Mouse (Mus musculus): Measurements from ENCODE around the gene Ube2o. TPM values are rescaled to one million over a fixed set of nuclear protein-coding genes. Genes with fewer than 3 reads are reported as not detected.

Ube2o gene
- polyA plus RNA-seq, 1 experiment from 2014 or later, result 17.2 TPM

DNA sequence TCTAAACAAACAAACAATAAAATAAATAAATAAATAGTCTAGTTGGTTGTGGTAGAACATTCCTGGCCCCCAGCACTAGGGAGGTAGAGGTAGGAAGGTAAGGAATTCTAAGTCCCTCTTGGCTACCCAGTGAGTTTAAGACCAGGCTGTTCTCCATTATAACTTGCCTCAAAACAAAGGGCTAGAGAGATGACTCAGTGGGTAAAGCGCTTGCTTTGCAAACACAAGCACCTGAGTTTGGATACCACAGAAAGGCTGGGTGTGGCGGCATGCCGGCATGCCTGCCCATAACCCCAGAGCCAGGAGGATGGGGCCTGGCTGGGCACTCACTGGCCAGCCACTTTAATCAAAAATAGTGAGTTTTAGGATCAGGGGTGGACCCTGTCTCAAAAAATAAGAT lies 59.2 kb downstream of the Ube2o start:
- WGBS, result 91% methylated on average over 3 of the region's 3 CpGs
- ATAC-seq (replicated peaks; ENCODE audit: insufficient number of reproducible peaks, low FRiP score, low TSS enrichment, low read depth) (no peak), DNase-seq (ENCODE audit: low spot score) (no peak)

DNA sequence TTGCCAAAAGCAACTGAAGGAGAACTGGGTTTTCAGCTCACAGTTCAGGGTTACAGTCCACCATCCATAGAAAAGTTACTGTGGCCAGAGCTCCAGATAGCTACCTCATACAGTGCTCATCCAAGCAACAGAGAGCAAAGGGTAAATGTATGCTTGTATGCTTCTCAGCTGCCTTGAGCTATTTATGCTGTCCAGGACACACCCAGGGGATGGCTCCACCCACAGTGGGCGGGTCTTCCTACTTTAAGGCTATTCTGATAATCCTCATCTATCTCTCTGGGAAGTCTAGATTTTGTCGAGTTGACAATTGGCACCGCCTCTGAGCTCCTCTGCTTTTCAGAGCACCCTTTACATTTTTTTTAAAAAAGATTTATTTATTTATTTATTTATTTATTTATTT lies 60.1 kb downstream of the Ube2o start:
- Histone ChIP-seq H3K4me1 (ENCODE audit: control insufficient read depth, insufficient read depth, low read length) (no peaks in the 10 kb centered on the region; the same call in 1 of the 2 replicates), H3K9ac (replicated peaks; ENCODE audit: low read length) (no peak overlapping the region), H3K27ac (replicated peaks; ENCODE audit: low read depth, low read length) (no peak overlapping the region), H3K27me3 (ENCODE audit: control insufficient read depth, insufficient read depth, low read length) (no peaks in the 10 kb centered on the region), H3K36me3 (replicated peaks; ENCODE audit: control insufficient read depth, insufficient read depth, low read depth, low read length) (no peaks in the 10 kb centered on the region), H3K4me3 (ENCODE audit: low read depth, low read length) (no peak overlapping the region), H3K9me3 (replicated peaks; ENCODE audit: control insufficient read depth, low read length) (no peaks in the 10 kb centered on the region), H3K4me2 (ENCODE audit: low read depth, low read length) (no peak overlapping the region)
- WGBS, result 71% methylated on average over 3 of the region's 3 CpGs
- DNase-seq (ENCODE audit: low spot score) (no peak), ATAC-seq (replicated peaks; ENCODE audit: insufficient number of reproducible peaks, low FRiP score, low TSS enrichment, low read depth) (no peak)

More for the DNA sequence above, 59.2 kb downstream of the Ube2o start:
- Histone ChIP-seq H3K9ac (replicated peaks; ENCODE audit: low read length) (no peak overlapping the region), H3K27me3 (ENCODE audit: control insufficient read depth, insufficient read depth, low read length) (no peaks in the 10 kb centered on the region), H3K4me3 (ENCODE audit: low read depth, low read length) (no peak overlapping the region), H3K4me1 (ENCODE audit: control insufficient read depth, insufficient read depth, low read length) (no peaks in the 10 kb centered on the region; the same call in 1 of the 2 replicates), H3K27ac (replicated peaks; ENCODE audit: low read depth, low read length) (no peak overlapping the region), H3K9me3 (replicated peaks; ENCODE audit: control insufficient read depth, low read length) (no peaks in the 10 kb centered on the region), H3K36me3 (replicated peaks; ENCODE audit: control insufficient read depth, insufficient read depth, low read depth, low read length) (no peaks in the 10 kb centered on the region), H3K4me2 (ENCODE audit: low read depth, low read length) (no peak overlapping the region)

DNA sequence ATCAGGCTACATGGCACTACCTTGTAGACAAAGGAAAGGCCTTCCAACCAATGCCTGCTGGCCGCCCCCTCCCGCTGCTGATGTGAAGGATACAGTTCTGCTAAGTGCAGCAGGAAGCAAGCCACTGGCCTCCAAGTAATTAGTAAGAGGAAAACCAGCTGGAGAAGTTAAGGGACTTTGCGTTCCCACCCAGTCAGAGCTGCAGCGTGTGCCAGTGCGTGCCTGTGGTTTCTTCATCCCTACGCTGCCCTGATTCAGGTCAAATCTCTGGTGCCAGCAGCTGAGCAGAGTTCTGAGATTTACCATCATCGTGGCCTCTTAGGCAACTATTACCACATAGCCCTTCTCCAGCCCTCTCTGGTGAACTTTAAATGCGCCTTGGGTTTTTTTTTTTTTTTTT lies 62.8 kb downstream of the Ube2o start:
- H3K4me3 ChIP-seq (ENCODE audit: low read depth, low read length), result no peak overlapping the region
- H3K4me2 ChIP-seq (ENCODE audit: low read depth, low read length), result no peak overlapping the region
- no peak overlapping the region for H3K9ac ChIP-seq (replicated peaks; ENCODE audit: low read length)
- no peaks in the 10 kb centered on the region for H3K27me3 ChIP-seq (ENCODE audit: control insufficient read depth, insufficient read depth, low read length)
- DNase-seq (ENCODE audit: low spot score) (peak; percentile 53), ATAC-seq (replicated peaks; ENCODE audit: insufficient number of reproducible peaks, low FRiP score, low TSS enrichment, low read depth) (no peak)
- H3K36me3 ChIP-seq (replicated peaks; ENCODE audit: control insufficient read depth, insufficient read depth, low read depth, low read length), result no peaks in the 10 kb centered on the region
- H3K9me3 ChIP-seq (replicated peaks; ENCODE audit: control insufficient read depth, low read length), result no peaks in the 10 kb centered on the region
- WGBS, result 56% methylated on average over 8 of the region's 8 CpGs
- H3K4me1 ChIP-seq (ENCODE audit: control insufficient read depth, insufficient read depth, low read length), result peaks cover 2% of the 10 kb centered on the region; the same call in 1 of the 2 replicates
- H3K27ac ChIP-seq (replicated peaks; ENCODE audit: low read depth, low read length), result no peak overlapping the region

DNA sequence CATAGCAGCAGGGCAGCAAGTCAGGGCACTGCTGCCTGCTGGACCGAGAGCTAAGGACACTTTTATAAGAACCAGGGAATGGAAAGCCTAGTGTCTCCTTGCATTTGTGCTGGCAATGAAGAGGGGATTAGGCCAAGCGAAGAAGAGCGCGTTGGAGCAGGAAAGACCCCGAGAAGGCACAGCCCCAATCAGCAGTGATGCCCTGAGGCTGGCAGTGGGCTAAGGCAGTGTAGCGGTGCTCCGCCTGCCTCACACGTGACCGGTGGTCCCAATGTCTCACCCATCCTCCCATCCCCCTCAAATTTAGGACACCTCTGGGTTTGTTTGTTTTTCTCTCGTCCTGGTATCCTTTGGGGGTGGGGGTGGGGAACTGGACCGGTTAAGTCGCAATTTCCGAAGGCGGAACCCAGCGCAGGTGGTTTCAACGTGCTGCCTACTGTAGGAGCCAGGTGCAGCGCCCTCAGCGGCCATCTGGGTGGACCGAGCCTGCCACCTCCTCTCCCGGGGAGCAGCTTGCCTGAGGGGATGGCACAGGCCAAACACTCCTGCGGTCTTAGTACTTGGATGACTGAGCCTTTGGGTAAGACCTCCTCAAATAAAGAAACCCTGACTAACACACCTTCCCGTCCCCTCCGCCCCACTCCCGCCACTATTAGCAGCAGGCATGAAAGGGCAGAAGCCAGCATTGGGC lies 65.8 kb downstream of the Ube2o start:
- no peak overlapping the region for H3K9ac ChIP-seq (replicated peaks; ENCODE audit: low read length)
- WGBS, result 9% methylated on average over 24 of the region's 24 CpGs
- no peak overlapping the region for H3K27ac ChIP-seq (replicated peaks; ENCODE audit: low read depth, low read length)
- no peak overlapping the region for H3K4me3 ChIP-seq (ENCODE audit: low read depth, low read length)
- H3K9me3 ChIP-seq (replicated peaks; ENCODE audit: control insufficient read depth, low read length), result no peaks in the 10 kb centered on the region
- ATAC-seq (replicated peaks; ENCODE audit: insufficient number of reproducible peaks, low FRiP score, low TSS enrichment, low read depth) (no peak), DNase-seq (ENCODE audit: low spot score) (no peak)
- no peaks in the 10 kb centered on the region for H3K36me3 ChIP-seq (replicated peaks; ENCODE audit: control insufficient read depth, insufficient read depth, low read depth, low read length)
- peak overlapping the region; percentile 11; the same call in 1 of the 2 replicates for H3K4me2 ChIP-seq (ENCODE audit: low read depth, low read length)
- no peaks in the 10 kb centered on the region for H3K27me3 ChIP-seq (ENCODE audit: control insufficient read depth, insufficient read depth, low read length)
- H3K4me1 ChIP-seq (ENCODE audit: control insufficient read depth, insufficient read depth, low read length), result peaks cover 2% of the 10 kb centered on the region; the same call in 1 of the 2 replicates

DNA sequence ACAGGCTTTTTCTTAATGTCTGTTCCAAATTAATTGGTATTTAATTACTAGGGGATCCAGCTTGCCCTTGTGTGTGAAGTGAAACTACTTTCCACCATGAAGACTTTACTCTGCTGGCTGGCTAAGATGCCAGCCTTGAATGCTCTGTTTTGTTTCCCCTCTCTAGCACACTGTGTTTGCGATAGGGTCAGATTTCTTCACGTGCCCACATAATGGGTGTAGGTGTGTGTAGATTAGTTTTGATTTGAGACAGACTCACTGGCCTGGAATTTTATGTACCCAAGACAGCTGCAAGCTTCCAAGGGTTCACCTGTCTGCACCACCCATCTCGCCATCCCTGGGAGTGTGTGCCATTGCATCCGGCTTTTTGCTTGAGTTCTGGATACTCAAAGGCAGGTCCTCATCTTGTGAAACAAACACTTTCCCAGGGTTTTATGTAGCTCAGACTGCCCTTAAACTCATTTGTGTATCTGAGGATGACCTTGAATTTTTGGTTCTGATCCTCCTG lies 67.7 kb downstream of the Ube2o start:
- H3K36me3 ChIP-seq (replicated peaks; ENCODE audit: control insufficient read depth, insufficient read depth, low read depth, low read length), result no peaks in the 10 kb centered on the region
- 75% methylated on average over 4 of the region's 4 CpGs for WGBS
- H3K27me3 ChIP-seq (ENCODE audit: control insufficient read depth, insufficient read depth, low read length), result no peaks in the 10 kb centered on the region
- no peak overlapping the region for H3K27ac ChIP-seq (replicated peaks; ENCODE audit: low read depth, low read length)
- ATAC-seq (replicated peaks; ENCODE audit: insufficient number of reproducible peaks, low FRiP score, low TSS enrichment, low read depth), result no peak
- peaks cover 2% of the 10 kb centered on the region; the same call in 1 of the 2 replicates for H3K4me1 ChIP-seq (ENCODE audit: control insufficient read depth, insufficient read depth, low read length)
- no peak overlapping the region for H3K4me3 ChIP-seq (ENCODE audit: low read depth, low read length)
- H3K9ac ChIP-seq (replicated peaks; ENCODE audit: low read length), result no peak overlapping the region
- no peak for DNase-seq (ENCODE audit: low spot score)
- no peak overlapping the region for H3K4me2 ChIP-seq (ENCODE audit: low read depth, low read length)
- H3K9me3 ChIP-seq (replicated peaks; ENCODE audit: control insufficient read depth, low read length), result no peaks in the 10 kb centered on the region

DNA sequence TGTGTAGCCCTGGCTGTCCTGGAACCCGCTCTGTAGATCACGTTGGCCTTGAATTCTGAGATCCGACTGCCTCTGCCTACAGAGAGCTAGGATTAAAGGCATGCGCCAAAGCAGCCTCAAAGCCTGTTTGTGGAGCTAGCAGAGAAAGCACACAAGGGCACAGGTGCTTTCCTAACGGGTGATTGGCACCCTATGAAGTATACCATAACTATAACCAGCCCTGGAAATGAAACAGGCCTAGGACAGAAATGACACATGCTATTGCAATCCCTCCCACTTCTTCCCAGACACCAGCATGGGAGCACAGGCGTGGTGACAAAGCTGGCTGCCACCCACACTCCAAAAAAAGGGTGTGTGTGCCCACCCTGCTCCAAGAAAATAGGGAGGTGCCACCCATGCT lies 68.3 kb downstream of the Ube2o start:
- no peaks in the 10 kb centered on the region for H3K27me3 ChIP-seq (ENCODE audit: control insufficient read depth, insufficient read depth, low read length)
- H3K4me3 ChIP-seq (ENCODE audit: low read depth, low read length), result no peak overlapping the region
- H3K27ac ChIP-seq (replicated peaks; ENCODE audit: low read depth, low read length), result no peak overlapping the region
- DNase-seq (ENCODE audit: low spot score) (no peak), ATAC-seq (replicated peaks; ENCODE audit: insufficient number of reproducible peaks, low FRiP score, low TSS enrichment, low read depth) (no peak)
- no peak overlapping the region for H3K9ac ChIP-seq (replicated peaks; ENCODE audit: low read length)
- H3K4me1 ChIP-seq (ENCODE audit: control insufficient read depth, insufficient read depth, low read length), result peaks cover 2% of the 10 kb centered on the region; the same call in 1 of the 2 replicates
- H3K9me3 ChIP-seq (replicated peaks; ENCODE audit: control insufficient read depth, low read length), result no peaks in the 10 kb centered on the region
- H3K36me3 ChIP-seq (replicated peaks; ENCODE audit: control insufficient read depth, insufficient read depth, low read depth, low read length), result no peaks in the 10 kb centered on the region
- WGBS, result 84% methylated on average over 6 of the region's 6 CpGs
- H3K4me2 ChIP-seq (ENCODE audit: low read depth, low read length), result no peak overlapping the region

DNA sequence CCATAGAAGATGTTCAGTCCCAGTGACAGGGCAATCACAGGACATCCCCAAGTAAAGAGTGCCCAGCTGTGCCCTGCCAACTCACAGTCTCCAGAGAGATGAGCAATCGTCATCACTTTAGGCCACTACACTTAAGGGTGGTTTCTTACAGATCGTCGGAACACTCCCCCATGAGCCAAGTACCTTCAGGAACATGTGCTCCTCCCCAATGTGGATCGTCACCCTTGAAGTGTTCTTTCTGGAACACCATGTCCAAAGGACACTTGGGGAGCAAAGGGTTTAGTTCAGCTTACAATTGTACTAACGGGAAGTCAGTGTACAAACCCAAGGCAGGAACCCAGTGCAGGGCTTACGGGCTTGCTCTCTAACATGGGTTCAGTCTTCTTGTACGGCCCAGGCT lies 69.1 kb downstream of the Ube2o start:
- no peaks in the 10 kb centered on the region for H3K9me3 ChIP-seq (replicated peaks; ENCODE audit: control insufficient read depth, low read length)
- no peak overlapping the region for H3K9ac ChIP-seq (replicated peaks; ENCODE audit: low read length)
- H3K27ac ChIP-seq (replicated peaks; ENCODE audit: low read depth, low read length), result no peak overlapping the region
- 96% methylated on average over 7 of the region's 7 CpGs for WGBS
- H3K27me3 ChIP-seq (ENCODE audit: control insufficient read depth, insufficient read depth, low read length), result no peaks in the 10 kb centered on the region
- ATAC-seq (replicated peaks; ENCODE audit: insufficient number of reproducible peaks, low FRiP score, low TSS enrichment, low read depth), result no peak
- no peak for DNase-seq (ENCODE audit: low spot score)
- no peaks in the 10 kb centered on the region for H3K36me3 ChIP-seq (replicated peaks; ENCODE audit: control insufficient read depth, insufficient read depth, low read depth, low read length)
- peaks cover 2% of the 10 kb centered on the region; the same call in 1 of the 2 replicates for H3K4me1 ChIP-seq (ENCODE audit: control insufficient read depth, insufficient read depth, low read length)
- H3K4me2 ChIP-seq (ENCODE audit: low read depth, low read length), result no peak overlapping the region
- no peak overlapping the region for H3K4me3 ChIP-seq (ENCODE audit: low read depth, low read length)

DNA sequence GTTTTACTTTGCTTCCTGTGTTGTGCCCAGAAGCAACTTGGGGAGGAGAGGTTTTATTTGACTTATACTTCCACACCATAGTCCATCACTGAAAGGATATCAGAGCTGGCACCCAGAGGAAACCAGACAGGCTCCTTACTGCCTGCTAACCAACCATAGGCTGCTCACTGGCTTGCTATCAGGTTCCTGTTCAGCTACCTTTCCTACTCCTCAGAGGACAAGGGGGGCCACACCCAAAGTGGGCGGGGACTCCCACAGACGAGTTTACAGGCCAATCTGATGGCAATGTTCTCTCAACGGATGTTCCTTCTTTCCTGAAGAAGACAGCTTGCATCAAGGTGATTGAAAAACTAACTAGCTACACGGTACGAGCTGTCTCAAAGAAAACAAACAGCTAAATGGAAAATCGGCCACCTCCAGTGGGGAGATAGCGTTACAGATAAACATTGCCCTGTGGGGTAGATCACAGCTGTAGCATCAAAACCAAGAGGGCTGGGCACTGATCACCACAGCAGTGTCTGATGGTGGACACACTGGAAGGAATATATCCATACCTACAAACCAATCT lies 69.9 kb downstream of the Ube2o start:
- Histone ChIP-seq H3K4me1 (ENCODE audit: control insufficient read depth, insufficient read depth, low read length) (peaks cover 2% of the 10 kb centered on the region; the same call in 1 of the 2 replicates), H3K27me3 (ENCODE audit: control insufficient read depth, insufficient read depth, low read length) (no peaks in the 10 kb centered on the region), H3K36me3 (replicated peaks; ENCODE audit: control insufficient read depth, insufficient read depth, low read depth, low read length) (no peaks in the 10 kb centered on the region), H3K4me2 (ENCODE audit: low read depth, low read length) (no peak overlapping the region), H3K9ac (replicated peaks; ENCODE audit: low read length) (no peak overlapping the region), H3K9me3 (replicated peaks; ENCODE audit: control insufficient read depth, low read length) (no peaks in the 10 kb centered on the region), H3K27ac (replicated peaks; ENCODE audit: low read depth, low read length) (no peak overlapping the region), H3K4me3 (ENCODE audit: low read depth, low read length) (no peak overlapping the region)
- ATAC-seq (replicated peaks; ENCODE audit: insufficient number of reproducible peaks, low FRiP score, low TSS enrichment, low read depth), result no peak
- 69% methylated on average over 7 of the region's 7 CpGs for WGBS
- DNase-seq (ENCODE audit: low spot score), result no peak

All from embryonic facial prominence, embryonic 11.5 days (tissue).